Mouse (Mus musculus): ENCODE results near the gene Fam13a. TPM values are rescaled to one million over a fixed set of nuclear protein-coding genes. Genes with fewer than 3 reads are reported as not detected.

Fam13a gene
- polyA plus RNA-seq, 1 experiment from 2014 or later, result 1.5 TPM

GRCm38 (mm10) chr6:59016336-59016832, 8.0 kb downstream of the Fam13a start:
- DNase-seq (ENCODE audit: low spot score), result no peak
- H3K27ac ChIP-seq (ENCODE audit: low read depth, low read length), result no peak overlapping the region
- no peak overlapping the region for H3K9ac ChIP-seq (ENCODE audit: low read depth, low read length)
- no peaks in the 10 kb centered on the region for H3K4me1 ChIP-seq (replicated peaks; ENCODE audit: control insufficient read depth, insufficient read depth, low read length)
- no peak overlapping the region for H3K4me2 ChIP-seq
- no peak overlapping the region for H3K4me3 ChIP-seq (ENCODE audit: low read depth, low read length)
- H3K9me3 ChIP-seq (ENCODE audit: control insufficient read depth, low read length), result no peaks in the 10 kb centered on the region
- no peaks in the 10 kb centered on the region for H3K27me3 ChIP-seq (replicated peaks; ENCODE audit: control insufficient read depth, insufficient read depth, low read length)
- WGBS, result 65% methylated on average over 1 of the region's 1 CpGs
- ATAC-seq (replicated peaks; ENCODE audit: low FRiP score), result no peak
- no peaks in the 10 kb centered on the region for H3K36me3 ChIP-seq (ENCODE audit: control insufficient read depth, insufficient read depth, low read length)

- ATAC-seq (replicated peaks; ENCODE audit: low FRiP score) (no peak), DNase-seq (ENCODE audit: low spot score) (no peak)
- Histone ChIP-seq H3K36me3 (ENCODE audit: control insufficient read depth, insufficient read depth, low read length) (no peaks in the 10 kb centered on the region), H3K27me3 (replicated peaks; ENCODE audit: control insufficient read depth, insufficient read depth, low read length) (no peaks in the 10 kb centered on the region), H3K27ac (ENCODE audit: low read depth, low read length) (no peak overlapping the region), H3K9ac (ENCODE audit: low read depth, low read length) (no peak overlapping the region), H3K4me3 (ENCODE audit: low read depth, low read length) (no peak overlapping the region), H3K4me1 (replicated peaks; ENCODE audit: control insufficient read depth, insufficient read depth, low read length) (no peaks in the 10 kb centered on the region), H3K4me2 (no peak overlapping the region), H3K9me3 (ENCODE audit: control insufficient read depth, low read length) (no peaks in the 10 kb centered on the region)
- WGBS, result 83% methylated on average over 2 of the region's 2 CpGs
Measured at GRCm38 (mm10) chr6:59014760-59015159, 9.6 kb downstream of the Fam13a start.

GRCm38 (mm10) chr6:59014088-59014759, 10.1 kb downstream of the Fam13a start:
- no peaks in the 10 kb centered on the region for H3K27me3 ChIP-seq (replicated peaks; ENCODE audit: control insufficient read depth, insufficient read depth, low read length)
- H3K27ac ChIP-seq (ENCODE audit: low read depth, low read length), result no peak overlapping the region
- 80% methylated on average over 8 of the region's 8 CpGs for WGBS
- ATAC-seq (replicated peaks; ENCODE audit: low FRiP score), result no peak
- H3K9me3 ChIP-seq (ENCODE audit: control insufficient read depth, low read length), result no peaks in the 10 kb centered on the region
- H3K9ac ChIP-seq (ENCODE audit: low read depth, low read length), result no peak overlapping the region
- H3K4me2 ChIP-seq, result no peak overlapping the region
- no peak overlapping the region for H3K4me3 ChIP-seq (ENCODE audit: low read depth, low read length)
- H3K4me1 ChIP-seq (replicated peaks; ENCODE audit: control insufficient read depth, insufficient read depth, low read length), result no peaks in the 10 kb centered on the region
- no peak for DNase-seq (ENCODE audit: low spot score)
- H3K36me3 ChIP-seq (ENCODE audit: control insufficient read depth, insufficient read depth, low read length), result no peaks in the 10 kb centered on the region

GRCm38 (mm10) chr6:59010792-59011191, 13.6 kb downstream of the Fam13a start:
- DNase-seq (ENCODE audit: low spot score) (no peak), ATAC-seq (replicated peaks; ENCODE audit: low FRiP score) (no peak)
- no peaks in the 10 kb centered on the region for H3K9me3 ChIP-seq (ENCODE audit: control insufficient read depth, low read length)
- no peaks in the 10 kb centered on the region for H3K36me3 ChIP-seq (ENCODE audit: control insufficient read depth, insufficient read depth, low read length)
- WGBS, result 81% methylated on average over 3 of the region's 3 CpGs
- H3K4me1 ChIP-seq (replicated peaks; ENCODE audit: control insufficient read depth, insufficient read depth, low read length), result no peaks in the 10 kb centered on the region
- H3K9ac ChIP-seq (ENCODE audit: low read depth, low read length), result no peak overlapping the region
- no peaks in the 10 kb centered on the region for H3K27me3 ChIP-seq (replicated peaks; ENCODE audit: control insufficient read depth, insufficient read depth, low read length)
- H3K4me3 ChIP-seq (ENCODE audit: low read depth, low read length), result no peak overlapping the region
- H3K4me2 ChIP-seq, result no peak overlapping the region
- H3K27ac ChIP-seq (ENCODE audit: low read depth, low read length), result no peak overlapping the region

GRCm38 (mm10) chr6:59004630-59005029, 19.7 kb downstream of the Fam13a start:
- H3K4me1 ChIP-seq (replicated peaks; ENCODE audit: control insufficient read depth, insufficient read depth, low read length), result no peaks in the 10 kb centered on the region
- no peak overlapping the region for H3K4me3 ChIP-seq (ENCODE audit: low read depth, low read length)
- H3K36me3 ChIP-seq (ENCODE audit: control insufficient read depth, insufficient read depth, low read length), result no peaks in the 10 kb centered on the region
- H3K9me3 ChIP-seq (ENCODE audit: control insufficient read depth, low read length), result no peaks in the 10 kb centered on the region
- no peaks in the 10 kb centered on the region for H3K27me3 ChIP-seq (replicated peaks; ENCODE audit: control insufficient read depth, insufficient read depth, low read length)
- ATAC-seq (replicated peaks; ENCODE audit: low FRiP score) (no peak), DNase-seq (ENCODE audit: low spot score) (no peak)
- 91% methylated on average over 5 of the region's 5 CpGs for WGBS
- no peak overlapping the region for H3K4me2 ChIP-seq
- no peak overlapping the region for H3K27ac ChIP-seq (ENCODE audit: low read depth, low read length)
- no peak overlapping the region for H3K9ac ChIP-seq (ENCODE audit: low read depth, low read length)

- H3K9ac ChIP-seq (ENCODE audit: low read depth, low read length), result no peak overlapping the region
- no peak overlapping the region for H3K4me3 ChIP-seq (ENCODE audit: low read depth, low read length)
- no peaks in the 10 kb centered on the region for H3K9me3 ChIP-seq (ENCODE audit: control insufficient read depth, low read length)
- H3K4me2 ChIP-seq, result no peak overlapping the region
- ATAC-seq (replicated peaks; ENCODE audit: low FRiP score), result no peak
- WGBS, result 44% methylated on average over 4 of the region's 4 CpGs
- H3K27ac ChIP-seq (ENCODE audit: low read depth, low read length), result no peak overlapping the region
- no peaks in the 10 kb centered on the region for H3K27me3 ChIP-seq (replicated peaks; ENCODE audit: control insufficient read depth, insufficient read depth, low read length)
- no peak for DNase-seq (ENCODE audit: low spot score)
- no peaks in the 10 kb centered on the region for H3K36me3 ChIP-seq (ENCODE audit: control insufficient read depth, insufficient read depth, low read length)
- no peaks in the 10 kb centered on the region for H3K4me1 ChIP-seq (replicated peaks; ENCODE audit: control insufficient read depth, insufficient read depth, low read length)
Measured at GRCm38 (mm10) chr6:58999044-58999453, 25.3 kb downstream of the Fam13a start.

GRCm38 (mm10) chr6:58998528-58998927, 25.8 kb downstream of the Fam13a start:
- Histone ChIP-seq H3K27me3 (replicated peaks; ENCODE audit: control insufficient read depth, insufficient read depth, low read length) (no peaks in the 10 kb centered on the region), H3K9ac (ENCODE audit: low read depth, low read length) (no peak overlapping the region), H3K9me3 (ENCODE audit: control insufficient read depth, low read length) (no peaks in the 10 kb centered on the region), H3K27ac (ENCODE audit: low read depth, low read length) (no peak overlapping the region), H3K4me3 (ENCODE audit: low read depth, low read length) (no peak overlapping the region), H3K4me1 (replicated peaks; ENCODE audit: control insufficient read depth, insufficient read depth, low read length) (no peaks in the 10 kb centered on the region), H3K4me2 (no peak overlapping the region), H3K36me3 (ENCODE audit: control insufficient read depth, insufficient read depth, low read length) (no peaks in the 10 kb centered on the region)
- DNase-seq (ENCODE audit: low spot score) (no peak), ATAC-seq (replicated peaks; ENCODE audit: low FRiP score) (no peak)
- 68% methylated on average over 4 of the region's 4 CpGs for whole genome bisulfite sequencing

- no peak overlapping the region for H3K27ac ChIP-seq (ENCODE audit: low read depth, low read length)
- no peak overlapping the region for H3K9ac ChIP-seq (ENCODE audit: low read depth, low read length)
- DNase-seq (ENCODE audit: low spot score) (no peak), ATAC-seq (replicated peaks; ENCODE audit: low FRiP score) (no peak)
- H3K36me3 ChIP-seq (ENCODE audit: control insufficient read depth, insufficient read depth, low read length), result no peaks in the 10 kb centered on the region
- no peak overlapping the region for H3K4me2 ChIP-seq
- WGBS, result 84% methylated on average over 3 of the region's 3 CpGs
- H3K9me3 ChIP-seq (ENCODE audit: control insufficient read depth, low read length), result no peaks in the 10 kb centered on the region
- H3K27me3 ChIP-seq (replicated peaks; ENCODE audit: control insufficient read depth, insufficient read depth, low read length), result no peaks in the 10 kb centered on the region
- H3K4me1 ChIP-seq (replicated peaks; ENCODE audit: control insufficient read depth, insufficient read depth, low read length), result no peaks in the 10 kb centered on the region
- H3K4me3 ChIP-seq (ENCODE audit: low read depth, low read length), result no peak overlapping the region
Measured at GRCm38 (mm10) chr6:58989149-58989548, 35.2 kb downstream of the Fam13a start.

GRCm38 (mm10) chr6:58988706-58989105, 35.6 kb downstream of the Fam13a start:
- no peak overlapping the region for H3K4me3 ChIP-seq (ENCODE audit: low read depth, low read length)
- H3K4me1 ChIP-seq (replicated peaks; ENCODE audit: control insufficient read depth, insufficient read depth, low read length), result no peaks in the 10 kb centered on the region
- H3K27ac ChIP-seq (ENCODE audit: low read depth, low read length), result no peak overlapping the region
- H3K36me3 ChIP-seq (ENCODE audit: control insufficient read depth, insufficient read depth, low read length), result no peaks in the 10 kb centered on the region
- H3K27me3 ChIP-seq (replicated peaks; ENCODE audit: control insufficient read depth, insufficient read depth, low read length), result no peaks in the 10 kb centered on the region
- WGBS, result 86% methylated on average over 2 of the region's 2 CpGs
- no peak overlapping the region for H3K9ac ChIP-seq (ENCODE audit: low read depth, low read length)
- no peak overlapping the region for H3K4me2 ChIP-seq
- no peak for ATAC-seq (replicated peaks; ENCODE audit: low FRiP score)
- no peak for DNase-seq (ENCODE audit: low spot score)
- no peaks in the 10 kb centered on the region for H3K9me3 ChIP-seq (ENCODE audit: control insufficient read depth, low read length)

All from liver, embryonic 11.5 days (tissue).